Mouse (Mus musculus) MEL (cell line): ENCODE measurements around the gene Paics. TPM values are rescaled to one million over a fixed set of nuclear protein-coding genes. Genes with fewer than 3 reads are reported as not detected.
A peak's percentile ranks its signal among the peaks of the same experiment; 100 is the strongest.

ENCODE experiments used
- DNase-seq: peaks from one replicate; pipeline ENCODE4 v3.0.0; 2011; ENCODE audit warnings: low read depth, low spot score
- H3K27ac ChIP-seq: 2 replicates; pipeline ENCODE4 v1.5.1; 2012; ENCODE audit warnings: low read depth, mild to moderate bottlenecking, control low read depth, low read length, moderate library complexity; ENCODE audit not compliant: control insufficient read depth
- H3K27me3 ChIP-seq, 2 experiments: fragments of 150-350 bp in 1 of 2; sonication (generic) in 1 of 2; 2 replicates each; pipeline ENCODE4 v1.6.1; 2012; ENCODE audit warnings: low read length in 2 of 2, mild to moderate bottlenecking in 2 of 2, improper control_type of control experiment in 1 of 2, moderate library complexity in 1 of 2; ENCODE audit not compliant: insufficient read depth in 2 of 2, control insufficient read depth in 1 of 2
- H3K36me3 ChIP-seq, 2 experiments: 2 replicates each; pipeline ENCODE4 v1.6.1; 2012 to 2014; ENCODE audit warnings: low read length in 2 of 2, improper control_type of control experiment in 1 of 2, inconsistent platforms in 1 of 2, mild to moderate bottlenecking in 1 of 2; ENCODE audit not compliant: insufficient read depth in 2 of 2, control insufficient read depth in 1 of 2
- H3K4me1 ChIP-seq, 2 experiments: fragments of 150-350 bp in 1 of 2; sonication (generic) in 1 of 2; 2 replicates each; pipeline ENCODE4 v1.6.1; 2012; ENCODE audit warnings: low read length in 2 of 2, improper control_type of control experiment in 1 of 2, mild to moderate bottlenecking in 1 of 2; ENCODE audit not compliant: insufficient read depth in 2 of 2, control insufficient read depth in 1 of 2
- H3K4me3 ChIP-seq, 2 experiments: fragments of 150-350 bp in 1 of 2; sonication (generic) in 1 of 2; 2 replicates each; pipeline ENCODE4 v1.5.1; 2012; ENCODE audit warnings: low read depth in 2 of 2, low read length in 2 of 2, mild to moderate bottlenecking in 2 of 2, moderate library complexity in 2 of 2, control low read depth in 1 of 2, improper control_type of control experiment in 1 of 2; ENCODE audit not compliant: control insufficient read depth in 1 of 2, insufficient read depth in 1 of 2
- H3K79me2 ChIP-seq: 2 replicates; pipeline ENCODE4 v1.6.1; 2012; ENCODE audit warnings: mild to moderate bottlenecking, low read length, moderate library complexity; ENCODE audit not compliant: control insufficient read depth, poor library complexity, insufficient read depth
- H3K9ac ChIP-seq: 2 replicates; pipeline ENCODE4 v1.6.1; 2012; ENCODE audit warnings: low read depth, mild to moderate bottlenecking, control low read depth, low read length, moderate library complexity; ENCODE audit not compliant: control insufficient read depth, poor library complexity, severe bottlenecking
- H3K9me3 ChIP-seq: fragments of 150-350 bp; sonication (generic); replicated peaks from 2 replicates; pipeline ENCODE4 v1.6.1; 2012; ENCODE audit warnings: mild to moderate bottlenecking, low read length, improper control_type of control experiment, moderate library complexity; ENCODE audit not compliant: insufficient read depth
- BHLHE40 ChIP-seq: IDR thresholded peaks from 2 replicates; pipeline ENCODE4 v1.6.1; 2012; ENCODE audit warnings: low read depth, mild to moderate bottlenecking, inconsistent platforms, low read length, improper control_type of control experiment, borderline replicate concordance
- CHD2 ChIP-seq: IDR thresholded peaks from 2 replicates; pipeline ENCODE4 v1.6.1; 2011; ENCODE audit warnings: low read length, improper control_type of control experiment
- CTCF ChIP-seq, 3 experiments: IDR thresholded peaks in 2 of 3; conservative IDR thresholded peaks in 1 of 3; 2 replicates each; pipeline ENCODE4 v1.5.1; 2011 to 2012; ENCODE audit warnings: low read length in 3 of 3, low read depth in 2 of 3, mild to moderate bottlenecking in 2 of 3, improper control_type of control experiment in 1 of 3, inconsistent platforms in 1 of 3, mixed read lengths in 1 of 3, moderate library complexity in 1 of 3; ENCODE audit not compliant: control insufficient read depth in 1 of 3, insufficient read depth in 1 of 3, poor library complexity in 1 of 3, severe bottlenecking in 1 of 3
- ELF1 ChIP-seq: IDR thresholded peaks from 2 replicates; pipeline ENCODE4 v1.6.1; 2014; ENCODE audit warnings: low read depth, mild to moderate bottlenecking, inconsistent platforms, low read length, improper control_type of control experiment, moderate library complexity
- EP300 ChIP-seq, 2 experiments: IDR thresholded peaks; 2 replicates each; pipeline ENCODE4 v1.6.1; 2011; ENCODE audit warnings: improper control_type of control experiment in 2 of 2, low read length in 2 of 2, low read depth in 1 of 2, mild to moderate bottlenecking in 1 of 2
- ETS1 ChIP-seq: IDR thresholded peaks from 2 replicates; pipeline ENCODE4 v1.6.1; 2012; ENCODE audit warnings: low read depth, mild to moderate bottlenecking, inconsistent platforms, low read length, improper control_type of control experiment, moderate library complexity
- GABPA ChIP-seq: IDR thresholded peaks from 2 replicates; pipeline ENCODE4 v1.6.1; 2012; ENCODE audit warnings: low read depth, mild to moderate bottlenecking, inconsistent platforms, low read length, improper control_type of control experiment, moderate library complexity
- GATA1 ChIP-seq: IDR thresholded peaks from 2 replicates; pipeline ENCODE4 v1.6.1; 2011; ENCODE audit warnings: low read depth, low read length, improper control_type of control experiment
- KAT2A ChIP-seq: conservative IDR thresholded peaks from 2 replicates; pipeline ENCODE4 v1.6.1; 2012; ENCODE audit warnings: low read depth, low read length, improper control_type of control experiment, inconsistent platforms
- MAFK ChIP-seq: IDR thresholded peaks from 2 replicates; pipeline ENCODE4 v1.6.1; 2011; ENCODE audit warnings: low read depth, mild to moderate bottlenecking, low read length, improper control_type of control experiment, borderline replicate concordance
- MAX ChIP-seq: IDR thresholded peaks from 2 replicates; pipeline ENCODE4 v1.6.1; 2011; ENCODE audit warnings: low read length, improper control_type of control experiment
- MXI1 ChIP-seq: IDR thresholded peaks from 2 replicates; pipeline ENCODE4 v1.6.1; 2011; ENCODE audit warnings: mild to moderate bottlenecking, low read depth, low read length, improper control_type of control experiment
- MYC ChIP-seq: IDR thresholded peaks from 2 replicates; pipeline ENCODE4 v1.6.1; 2011; ENCODE audit warnings: low read depth, mild to moderate bottlenecking, low read length, improper control_type of control experiment, moderate library complexity
- NELFE ChIP-seq: IDR thresholded peaks from 2 replicates; pipeline ENCODE4 v1.6.1; 2011; ENCODE audit warnings: low read depth, low read length, improper control_type of control experiment
- NRF1 ChIP-seq: IDR thresholded peaks from 2 replicates; pipeline ENCODE4 v1.6.1; 2014; ENCODE audit warnings: low read depth, mild to moderate bottlenecking, inconsistent platforms, low read length, improper control_type of control experiment, moderate library complexity; ENCODE audit not compliant: poor library complexity, insufficient read depth, severe bottlenecking
- POLR2A ChIP-seq, 2 experiments: IDR thresholded peaks; 2 replicates each; pipeline ENCODE4 v1.6.1; 2011 to 2012; ENCODE audit warnings: low read length in 2 of 2, mild to moderate bottlenecking in 2 of 2, control low read depth in 1 of 2, improper control_type of control experiment in 1 of 2, low read depth in 1 of 2, moderate library complexity in 1 of 2; ENCODE audit not compliant: control insufficient read depth in 1 of 2, insufficient read depth in 1 of 2, poor library complexity in 1 of 2
- POLR2AphosphoS5 ChIP-seq: IDR thresholded peaks from 2 replicates; pipeline ENCODE4 v1.6.1; 2012; ENCODE audit warnings: low read depth, borderline replicate concordance, mild to moderate bottlenecking, inconsistent platforms, low read length, moderate library complexity, mixed read lengths
- RAD21 ChIP-seq: IDR thresholded peaks from 2 replicates; pipeline ENCODE4 v1.6.1; 2011; ENCODE audit warnings: mild to moderate bottlenecking, low read depth, low read length, improper control_type of control experiment
- SIN3A ChIP-seq: IDR thresholded peaks from 2 replicates; pipeline ENCODE4 v1.6.1; 2012; ENCODE audit warnings: low read length, improper control_type of control experiment, inconsistent platforms
- TAL1 ChIP-seq: IDR thresholded peaks from 2 replicates; pipeline ENCODE4 v1.6.1; 2012; ENCODE audit warnings: mild to moderate bottlenecking, inconsistent platforms, low read length, moderate library complexity, mixed read lengths
- TBP ChIP-seq: IDR thresholded peaks from 2 replicates; pipeline ENCODE4 v1.8.0; 2011; ENCODE audit warnings: low read depth, low read length, improper control_type of control experiment
- TCF12 ChIP-seq: IDR thresholded peaks from 2 replicates; pipeline ENCODE4 v1.6.1; 2014; ENCODE audit warnings: low read depth, mild to moderate bottlenecking, inconsistent platforms, low read length, improper control_type of control experiment, moderate library complexity
- UBTF ChIP-seq: IDR thresholded peaks from 2 replicates; pipeline ENCODE4 v1.6.1; 2012; ENCODE audit warnings: low read depth, mild to moderate bottlenecking, inconsistent platforms, low read length, improper control_type of control experiment, moderate library complexity, borderline replicate concordance; ENCODE audit not compliant: insufficient read depth
- USF1 ChIP-seq: IDR thresholded peaks from 2 replicates; pipeline ENCODE4 v1.6.1; 2014; ENCODE audit warnings: low read depth, mild to moderate bottlenecking, inconsistent platforms, low read length, improper control_type of control experiment, moderate library complexity
- ZC3H11A ChIP-seq: IDR thresholded peaks from 2 replicates; pipeline ENCODE4 v1.6.1; 2012; ENCODE audit warnings: low read depth, mild to moderate bottlenecking, inconsistent platforms, low read length, improper control_type of control experiment
- ZMIZ1 ChIP-seq: IDR thresholded peaks from 2 replicates; pipeline ENCODE4 v1.6.1; 2012; ENCODE audit warnings: low read depth, mild to moderate bottlenecking, inconsistent platforms, low read length, improper control_type of control experiment, moderate library complexity
- ZNF384 ChIP-seq: IDR thresholded peaks from 2 replicates; pipeline ENCODE4 v1.6.1; 2012; ENCODE audit warnings: low read depth, mild to moderate bottlenecking, inconsistent platforms, low read length, improper control_type of control experiment
- polyA plus RNA-seq, 2 experiments: library from polyadenylated mRNA; stranded (reverse) in 1 of 2; unstranded in 1 of 2; fragments of >175 nt in 1 of 2; fragments of >200 nt in 1 of 2; gene quantifications; 2 replicates each; pipeline versions ENCODE4 v1.2.1 to v1.2.4; 2012; ENCODE audit warnings: low replicate concordance in 2 of 2, low read depth in 1 of 2; ENCODE audit not compliant: insufficient read length in 2 of 2, insufficient read depth in 1 of 2, missing spikeins in 1 of 2
- total RNA-seq: library from RNA; depleted of rRNA; stranded (reverse); fragments of 300-350 nt; gene quantifications from 2 replicates; pipeline ENCODE4 v1.2.3, GENCODE M21; 2012

Paics gene
- total and polyA plus RNA-seq, 3 experiments = 222 to 434 (median 266) TPM

GRCm38 (mm10) chr5:76947142-76947541, 4.0 kb upstream of the Paics start (continued):
- TF ChIP-seq SIN3A (peak; percentile 67; the same call in 1 of the 2 replicates), RAD21 (no peak), POLR2A (IDR thresholded peaks at IDR 0.05; ENCODE audit: control insufficient read depth in 1 of 2, insufficient read depth in 1 of 2, low read depth in 1 of 2, low read length in 2 of 2, poor library complexity in 1 of 2) (no peak), NRF1 (peak; percentile 13; the same call in 1 of the 2 replicates), MAFK (no peak), EP300 (IDR thresholded peaks at IDR 0.05; ENCODE audit: low read depth in 1 of 2, low read length in 2 of 2) (peak; percentile 56 to 65; a peak in 3 of 4 replicates), UBTF (no peak), CTCF (IDR thresholded peaks at IDR 0.05 in 2 of 3, conservative IDR thresholded peaks at IDR 0.05 in 1 of 3; ENCODE audit: control insufficient read depth in 1 of 3, insufficient read depth in 1 of 3, low read depth in 2 of 3, low read length in 3 of 3, poor library complexity in 1 of 3, severe bottlenecking in 1 of 3) (no peak), NELFE (no peak), POLR2AphosphoS5 (no peak), ZC3H11A (no peak), MYC (no peak), KAT2A (no peak)

GRCm38 (mm10) chr5:76947758-76948157, 3.3 kb upstream of the Paics start:
- Histone ChIP-seq H3K79me2 (peaks cover 87% of the 10 kb centered on the region), H3K4me1 (peaks cover 32 to 43% of the 10 kb centered on the region in 2 experiments), H3K9me3 (no peaks in the 10 kb centered on the region), H3K36me3 (peaks cover 27 to 65% of the 10 kb centered on the region in 2 experiments), H3K9ac (peak overlapping the region; percentile 9; the same call in 1 of the 2 replicates), H3K27me3 (no peaks in the 10 kb centered on the region), H3K27ac (no peak overlapping the region; the same call in 1 of the 2 replicates), H3K4me3 (no peak overlapping the region)
- no peak for DNase-seq
- TF ChIP-seq GATA1 = no peak
- no peak for TF ChIP-seq TCF12
- no peak for TF ChIP-seq MAX
- no peak for TF ChIP-seq MXI1
- TF ChIP-seq ELF1 = no peak

- peaks cover 83% of the 10 kb centered on the region for H3K79me2 ChIP-seq
- no peaks in the 10 kb centered on the region for H3K27me3 ChIP-seq
- peaks cover 31 to 44% of the 10 kb centered on the region in 2 experiments for H3K4me1 ChIP-seq
- H3K9me3 ChIP-seq = no peaks in the 10 kb centered on the region
- peak overlapping the region; percentile 86 to 89 for H3K4me3 ChIP-seq
- peaks cover 12 to 66% of the 10 kb centered on the region in 2 experiments for H3K36me3 ChIP-seq
- H3K9ac ChIP-seq = peak overlapping the region; percentile 90
- H3K27ac ChIP-seq = peak overlapping the region; percentile 72
- no peak for DNase-seq
- TF ChIP-seq GATA1 (peak; percentile 25; the same call in 1 of the 2 replicates), NELFE (no peak), ETS1 (0 out of 2 replicates have a peak, but pooled peaks have one; percentile 21), SIN3A (peak; percentile 90; the same call in 1 of the 2 replicates), MXI1 (no peak), MAX (no peak), UBTF (no peak), TAL1 (no peak), BHLHE40 (0 out of 2 replicates have a peak, but pooled peaks have one; percentile 16), MAFK (no peak), ZNF384 (no peak), GABPA (no peak), RAD21 (no peak), ZMIZ1 (no peak), CTCF (IDR thresholded peaks at IDR 0.05 in 2 of 3, conservative IDR thresholded peaks at IDR 0.05 in 1 of 3; ENCODE audit: control insufficient read depth in 1 of 3, insufficient read depth in 1 of 3, low read depth in 2 of 3, low read length in 3 of 3, poor library complexity in 1 of 3, severe bottlenecking in 1 of 3) (no peak), CHD2 (no peak; the same call in 1 of the 2 replicates), TBP (no peak), USF1 (no peak)
Observed at GRCm38 (mm10) chr5:76950343-76951105, 583 bp upstream of the Paics start.
